Mouse (Mus musculus) E14TG2a.4 (cell line): ENCODE data around the gene Psmf1.
A peak's percentile ranks its signal among the peaks of the same experiment; 100 is the strongest.

Experiments used
- H3K27me3 ChIP-seq: 2 replicates; pipeline ENCODE4 v1.6.1; 2014; ENCODE audit warnings: low read length, control low read depth; ENCODE audit not compliant: insufficient read depth
- H3K36me3 ChIP-seq: 2 replicates; pipeline ENCODE4 v1.6.1; 2014; ENCODE audit warnings: low read length, control low read depth; ENCODE audit not compliant: insufficient read depth
- H3K4me1 ChIP-seq: replicated peaks from 2 replicates; pipeline ENCODE4 v1.6.1; 2014; ENCODE audit warnings: low read depth, low read length, control low read depth
- H3K4me3 ChIP-seq: replicated peaks from 2 replicates; pipeline ENCODE4 v1.5.1; 2014; ENCODE audit warnings: mild to moderate bottlenecking, low read length
- H3K9me3 ChIP-seq: 2 replicates; pipeline ENCODE4 v1.6.1; 2014; ENCODE audit warnings: low read length, control low read depth
- CTCF ChIP-seq: conservative IDR thresholded peaks from 2 replicates; pipeline ENCODE4 v1.5.1; 2014; ENCODE audit warnings: low read length
- NANOG ChIP-seq: IDR thresholded peaks from 2 replicates; pipeline ENCODE4 v1.6.1; 2014; ENCODE audit warnings: borderline replicate concordance, low read length, mixed read lengths
- POU5F1 ChIP-seq: IDR thresholded peaks from 2 replicates; pipeline ENCODE4 v1.6.1; 2014; ENCODE audit warnings: low read length, borderline replicate concordance

The Psmf1 gene

GRCm38 (mm10) chr2:151758806-151759353, 14.9 kb upstream of the Psmf1 start:
- H3K4me1 ChIP-seq, result peaks cover 15% of the 10 kb centered on the region
- H3K27me3 ChIP-seq, result peaks cover 13% of the 10 kb centered on the region
- H3K4me3 ChIP-seq, result no peak overlapping the region

DNA sequence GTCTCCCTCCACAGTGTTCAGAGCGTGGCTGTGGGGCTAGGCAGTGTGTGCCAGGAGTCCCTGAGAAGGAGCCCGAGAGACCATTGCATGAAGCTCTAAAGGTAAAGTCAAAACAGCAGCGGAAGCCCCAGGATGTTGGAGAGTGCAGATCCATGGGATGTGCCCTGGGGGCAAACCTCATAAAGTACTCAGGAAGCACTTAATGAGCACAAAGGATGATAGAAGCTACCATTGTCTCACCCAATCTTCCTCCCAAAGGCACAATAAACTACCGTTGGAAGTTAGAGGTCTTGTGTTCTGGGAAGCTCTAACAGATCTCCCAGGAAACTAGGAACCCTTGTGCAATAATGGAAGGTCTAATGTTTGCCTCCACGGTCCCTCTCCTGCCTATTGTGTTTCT, 13.5 kb upstream of the Psmf1 start:
- Histone ChIP-seq H3K4me1 (peaks cover 15% of the 10 kb centered on the region), H3K27me3 (peaks cover 13% of the 10 kb centered on the region), H3K36me3 (no peaks in the 10 kb centered on the region), H3K4me3 (no peak overlapping the region), H3K9me3 (peaks cover 15% of the 10 kb centered on the region)
- TF ChIP-seq POU5F1 (no peak), NANOG (peak; percentile 99)

More at GRCm38 (mm10) chr2:151758806-151759353, 14.9 kb upstream of the Psmf1 start:
- TF ChIP-seq CTCF (no peak), POU5F1 (no peak), NANOG (no peak)
- peaks cover 25% of the 10 kb centered on the region for H3K9me3 ChIP-seq
- H3K36me3 ChIP-seq, result no peaks in the 10 kb centered on the region

GRCm38 (mm10) chr2:151756277-151757061, 12.5 kb upstream of the Psmf1 start:
- Histone ChIP-seq H3K9me3 (peaks cover 10% of the 10 kb centered on the region), H3K27me3 (peaks cover 13% of the 10 kb centered on the region), H3K4me3 (no peak overlapping the region), H3K4me1 (peaks cover 18% of the 10 kb centered on the region), H3K36me3 (no peaks in the 10 kb centered on the region)
- TF ChIP-seq CTCF (no peak), NANOG (no peak), POU5F1 (no peak)

DNA sequence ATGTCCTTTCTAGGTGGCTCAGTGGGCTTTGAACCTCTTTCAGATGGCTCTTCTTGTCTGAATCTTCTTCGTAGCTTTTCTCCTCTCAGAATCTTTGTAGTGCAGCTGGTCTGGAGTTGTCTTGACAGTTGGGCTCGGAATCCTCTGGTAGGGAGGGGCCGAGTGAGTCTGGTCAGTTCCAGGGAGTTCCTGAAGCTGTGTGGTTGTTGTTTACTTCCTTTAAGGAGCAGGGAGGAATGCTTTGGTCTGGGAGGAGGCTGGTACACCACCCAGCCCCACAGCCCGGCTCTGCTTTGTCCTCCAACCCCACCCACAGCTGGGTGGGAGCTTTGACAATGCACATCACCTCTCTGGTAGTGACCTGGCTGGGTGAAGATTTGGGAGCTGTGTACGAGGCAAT, 7.3 kb upstream of the Psmf1 start:
- Histone ChIP-seq H3K9me3 (peaks cover 12% of the 10 kb centered on the region), H3K4me3 (no peak overlapping the region), H3K36me3 (no peaks in the 10 kb centered on the region), H3K4me1 (peaks cover 9% of the 10 kb centered on the region), H3K27me3 (peaks cover 14% of the 10 kb centered on the region)
- no peak for TF ChIP-seq CTCF
- no peak for TF ChIP-seq POU5F1
- no peak for TF ChIP-seq NANOG

GRCm38 (mm10) chr2:151747847-151748705, 4.1 kb upstream of the Psmf1 start:
- H3K9me3 ChIP-seq, result peaks cover 12% of the 10 kb centered on the region
- peaks cover 33% of the 10 kb centered on the region for H3K27me3 ChIP-seq
- H3K4me1 ChIP-seq, result peaks cover 9% of the 10 kb centered on the region
- no peaks in the 10 kb centered on the region for H3K36me3 ChIP-seq
- no peak for TF ChIP-seq POU5F1
- peak; percentile 91 for TF ChIP-seq CTCF
- TF ChIP-seq NANOG, result no peak
- H3K4me3 ChIP-seq, result no peak overlapping the region

DNA sequence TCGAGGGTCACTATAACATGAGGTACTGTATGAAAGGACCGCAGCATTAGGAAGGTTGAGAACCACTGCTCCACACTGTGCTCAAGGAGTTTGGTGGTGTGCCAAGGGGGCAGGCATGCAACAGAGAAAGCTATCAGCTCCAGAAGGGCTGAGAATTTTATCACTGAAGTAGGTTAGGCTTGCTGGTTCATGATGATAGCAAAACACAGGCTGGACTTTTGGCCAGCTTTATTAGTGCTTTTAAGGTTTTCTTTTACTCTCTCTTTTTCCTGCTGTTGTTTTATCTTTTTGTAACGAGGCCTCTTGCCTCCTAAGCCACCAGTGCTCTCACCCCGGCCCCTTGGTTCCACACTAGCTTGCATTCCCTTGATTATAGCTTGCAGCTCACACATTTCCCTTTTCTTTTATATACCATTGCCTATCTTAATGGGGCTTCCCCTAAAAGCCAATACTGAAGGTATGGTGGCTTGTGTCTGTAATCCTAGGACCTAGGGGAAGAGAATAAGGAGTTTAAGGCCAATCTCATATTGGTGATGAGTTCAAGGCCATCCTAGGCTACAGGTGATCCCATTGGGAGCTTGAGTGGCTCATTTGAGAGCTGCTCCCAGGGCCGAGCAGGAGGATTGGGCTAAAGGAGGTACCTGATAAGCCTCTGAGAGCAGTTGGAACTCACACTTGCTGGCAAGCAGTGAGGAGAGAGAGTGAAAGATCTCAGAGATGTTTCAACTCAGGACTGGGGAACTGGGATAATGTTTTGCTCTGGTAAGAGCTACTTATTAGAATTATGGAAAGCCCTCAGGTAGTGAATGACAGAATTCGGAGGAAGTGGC, 921 bp downstream of the Psmf1 start:
- Histone ChIP-seq H3K36me3 (peaks cover 14% of the 10 kb centered on the region), H3K27me3 (peaks cover 33% of the 10 kb centered on the region), H3K9me3 (no peaks in the 10 kb centered on the region), H3K4me1 (peaks cover 32% of the 10 kb centered on the region), H3K4me3 (no peak overlapping the region)
- TF ChIP-seq NANOG (no peak), POU5F1 (no peak)

- no peak for TF ChIP-seq POU5F1
- TF ChIP-seq NANOG, result no peak
- no peak for TF ChIP-seq CTCF
- peaks cover 33% of the 10 kb centered on the region for H3K4me1 ChIP-seq
- H3K27me3 ChIP-seq, result peaks cover 24% of the 10 kb centered on the region
- no peak overlapping the region for H3K4me3 ChIP-seq
- H3K9me3 ChIP-seq, result no peaks in the 10 kb centered on the region
- peaks cover 21% of the 10 kb centered on the region for H3K36me3 ChIP-seq
Observed at GRCm38 (mm10) chr2:151742084-151742483, 1.9 kb downstream of the Psmf1 start.
